Mouse (Mus musculus) CD8-positive naive resting alpha-beta T cell, adult 2 months (primary cell): ENCODE data around the gene Cd151.

Source experiments
- DNase-seq, 2 experiments: peaks; one replicate each; pipeline ENCODE4 v3.0.0; 2022; ENCODE audit warnings: low read depth in 2 of 2, low spot score in 2 of 2

The Cd151 gene

GRCm38 (mm10) chr7:141467230-141468030 is at the start of gene Cd151:
Gene Cd151 (plus strand): TSS chr7:141467392.
- no peak for DNase-seq

GRCm38 (mm10) chr7:141417731-141418681 is 49.2 kb upstream of the Cd151 start:
- DNase-seq: no peak

- DNase-seq: no peak
These were observed 48.2 kb upstream of the Cd151 start for GRCm38 (mm10) chr7:141418970-141419369.

- DNase-seq: no peak
These were observed 47.0 kb upstream of the Cd151 start for GRCm38 (mm10) chr7:141420030-141420702.

- no peak for DNase-seq
These were observed 43.4 kb upstream of the Cd151 start for GRCm38 (mm10) chr7:141423811-141424210.

GRCm38 (mm10) chr7:141426948-141427730 is 40.1 kb upstream of the Cd151 start:
- DNase-seq: no peak

GRCm38 (mm10) chr7:141428701-141429100 is 38.5 kb upstream of the Cd151 start:
- no peak for DNase-seq

- DNase-seq: no peak
These were observed 37.9 kb upstream of the Cd151 start, which contains the start of gene Cend1 for GRCm38 (mm10) chr7:141429310-141429709. Gene Cend1 (minus strand): TSS chr7:141429491.

- DNase-seq: no peak
These were observed 37.2 kb upstream of the Cd151 start for GRCm38 (mm10) chr7:141429840-141430584.

GRCm38 (mm10) chr7:141430585-141431240 is 36.5 kb upstream of the Cd151 start:
- DNase-seq: no peak

- DNase-seq: no peak
These were observed 35.6 kb upstream of the Cd151 start for GRCm38 (mm10) chr7:141431434-141432185.

GRCm38 (mm10) chr7:141432186-141432611 is 35.0 kb upstream of the Cd151 start:
- DNase-seq: no peak

- no peak for DNase-seq
These were observed 34.3 kb upstream of the Cd151 start for GRCm38 (mm10) chr7:141432741-141433516.

- no peak for DNase-seq
These were observed 33.4 kb upstream of the Cd151 start for GRCm38 (mm10) chr7:141433517-141434400.

- DNase-seq: no peak
These were observed 32.7 kb upstream of the Cd151 start for GRCm38 (mm10) chr7:141434464-141434863.

- peak in 1 of 2 experiments; percentile 49 for DNase-seq
These were observed 31.9 kb upstream of the Cd151 start for GRCm38 (mm10) chr7:141435129-141435855.
